Mouse (Mus musculus): Measurements from ENCODE around the gene Sqor. TPM values are rescaled to one million over a fixed set of nuclear protein-coding genes. Genes with fewer than 3 reads are reported as not detected.

Sqor gene
- polyA plus RNA-seq, 1 experiment: 63.8 TPM

- DNase-seq (ENCODE audit: low read depth, low spot score): no peak
- 80% methylated on average over 8 of the region's 8 CpGs for WGBS
Measured at GRCm38 (mm10) chr2:122781590-122782356, 16.7 kb downstream of the Sqor start.

GRCm38 (mm10) chr2:122783730-122784129, 18.7 kb downstream of the Sqor start:
- 25% methylated on average over 2 of the region's 2 CpGs for whole genome bisulfite sequencing
- DNase-seq (ENCODE audit: low read depth, low spot score): no peak

GRCm38 (mm10) chr2:122784701-122785100, 19.7 kb downstream of the Sqor start:
- DNase-seq (ENCODE audit: low read depth, low spot score): no peak
- WGBS: 86% methylated on average over 3 of the region's 3 CpGs

GRCm38 (mm10) chr2:122786167-122786566, 21.1 kb downstream of the Sqor start:
- WGBS: 93% methylated on average over 2 of the region's 2 CpGs
- no peak for DNase-seq (ENCODE audit: low read depth, low spot score)

GRCm38 (mm10) chr2:122789311-122789710, 24.3 kb downstream of the Sqor start:
- DNase-seq (ENCODE audit: low read depth, low spot score): no peak
- 13% methylated on average over 7 of the region's 7 CpGs for WGBS

- no peak for DNase-seq (ENCODE audit: low read depth, low spot score)
- 31% methylated on average over 6 of the region's 6 CpGs for WGBS
Measured at GRCm38 (mm10) chr2:122789730-122790129, 24.7 kb downstream of the Sqor start.

GRCm38 (mm10) chr2:122804392-122804791, 39.4 kb downstream of the Sqor start:
- no peak for DNase-seq (ENCODE audit: low read depth, low spot score)
- 91% methylated on average over 6 of the region's 6 CpGs for WGBS

- DNase-seq (ENCODE audit: low read depth, low spot score): no peak
- WGBS: 95% methylated on average over 3 of the region's 3 CpGs
Measured at GRCm38 (mm10) chr2:122806040-122806439, 41.0 kb downstream of the Sqor start.

- DNase-seq (ENCODE audit: low read depth, low spot score): no peak
- 93% methylated on average over 4 of the region's 4 CpGs for WGBS
Measured at GRCm38 (mm10) chr2:122809027-122809426, 44.0 kb downstream of the Sqor start.

GRCm38 (mm10) chr2:122816986-122817385, 51.9 kb downstream of the Sqor start:
- no peak for DNase-seq (ENCODE audit: low read depth, low spot score)
- WGBS: 73% methylated on average over 2 of the region's 2 CpGs

- no peak for DNase-seq (ENCODE audit: low read depth, low spot score)
- WGBS: 19% methylated on average over 2 of the region's 2 CpGs
Measured at GRCm38 (mm10) chr2:122821246-122821645, 56.2 kb downstream of the Sqor start.

- DNase-seq (ENCODE audit: low read depth, low spot score): peak; percentile 22
- 49% methylated on average over 19 of the region's 19 CpGs for WGBS
Measured at GRCm38 (mm10) chr2:122825406-122826236, 60.6 kb downstream of the Sqor start.

- WGBS: 74% methylated on average over 3 of the region's 3 CpGs
- DNase-seq (ENCODE audit: low read depth, low spot score): no peak
Measured at GRCm38 (mm10) chr2:122826302-122826701, 61.3 kb downstream of the Sqor start.

- WGBS: 80% methylated on average over 4 of the region's 4 CpGs
- no peak for DNase-seq (ENCODE audit: low read depth, low spot score)
Measured at GRCm38 (mm10) chr2:122854636-122855035, 89.6 kb downstream of the Sqor start.

GRCm38 (mm10) chr2:122855354-122855753, 90.3 kb downstream of the Sqor start:
- WGBS: 81% methylated on average over 3 of the region's 3 CpGs

More at GRCm38 (mm10) chr2:122855354-122855753, 90.3 kb downstream of the Sqor start:
- DNase-seq (ENCODE audit: low read depth, low spot score): no peak

Other genes starting within 250 kb of the Sqor start
- gene Gatm, start 153.9 kb upstream of the Sqor start, polyA plus RNA-seq (2012; rRNA removed): 2.9 and 4.2 TPM in 2 replicates
- 49.8 and 57.5 TPM in 2 replicates for gene AA467197, start 128.3 kb upstream of the Sqor start, polyA plus RNA-seq (2012; rRNA removed)
- gene Slc30a4, start 62.6 kb upstream of the Sqor start, polyA plus RNA-seq (2012; rRNA removed): 9.5 and 16.6 TPM in 2 replicates
- 29.0 and 33.6 TPM in 2 replicates for gene Bloc1s6, start 26.7 kb upstream of the Sqor start, polyA plus RNA-seq (2012; rRNA removed)